Mouse (Mus musculus) small intestine, adult 2 months (tissue): Measurements from ENCODE around the gene Arfgap2. TPM values are rescaled to one million over a fixed set of nuclear protein-coding genes. Genes with fewer than 3 reads are reported as not detected.

ENCODE experiments used
- H3K27ac ChIP-seq: fragments of 200-500 bp; 2 replicates; pipeline ENCODE4 v1.5.1; 2012; ENCODE audit warnings: low read depth, low read length, control low read depth, inconsistent platforms; ENCODE audit not compliant: insufficient read depth
- H3K27me3 ChIP-seq: fragments of 200-500 bp; 2 replicates; pipeline ENCODE4 v1.6.1; 2012; ENCODE audit warnings: mild to moderate bottlenecking, moderate library complexity, low read length, inconsistent platforms; ENCODE audit not compliant: control insufficient read depth, insufficient read depth
- H3K36me3 ChIP-seq: fragments of 200-500 bp; 2 replicates; pipeline ENCODE4 v1.6.1; 2012; ENCODE audit warnings: mild to moderate bottlenecking, low read length, control low read depth, inconsistent platforms; ENCODE audit not compliant: control insufficient read depth, insufficient read depth
- H3K4me1 ChIP-seq: fragments of 200-500 bp; 2 replicates; pipeline ENCODE4 v1.6.1; 2012; ENCODE audit warnings: low read length, inconsistent platforms, mixed read lengths; ENCODE audit not compliant: control insufficient read depth, insufficient read depth, insufficient read length
- H3K4me3 ChIP-seq: fragments of 200-500 bp; 2 replicates; pipeline ENCODE4 v1.5.1; 2012; ENCODE audit warnings: low read depth, mild to moderate bottlenecking, control low read depth, inconsistent platforms, low read length, moderate library complexity
- CTCF ChIP-seq: fragments of 200-500 bp; IDR thresholded peaks from 2 replicates; pipeline ENCODE4 v1.5.1; 2012; ENCODE audit warnings: low read depth, mild to moderate bottlenecking, control low read depth, inconsistent platforms, low read length, moderate library complexity, mixed read lengths; ENCODE audit not compliant: insufficient replicate concordance, insufficient read length; ENCODE audit errors: extremely low read depth
- POLR2A ChIP-seq: fragments of 200-500 bp; IDR thresholded peaks from 2 replicates; pipeline ENCODE4 v1.6.1; 2012; ENCODE audit warnings: low read depth, mild to moderate bottlenecking, control low read depth, inconsistent platforms, low read length, moderate library complexity
- WGBS: fragments of 180-500 bp; shearing (Covaris S2); methylation state at CpG from one replicate; pipeline ENCODE4 v1.1.7; 2018; 5-methylcytosine and 5-hydroxymethylcytosine counted together
- polyA plus RNA-seq: library from polyadenylated mRNA; depleted of rRNA; stranded (reverse); fragments of >200 nt; gene quantifications from 2 replicates; pipeline ENCODE4 v1.2.3, GENCODE M21; 2012

Arfgap2 gene
- polyA plus RNA-seq, 1 experiment = 34.6 TPM

DNA sequence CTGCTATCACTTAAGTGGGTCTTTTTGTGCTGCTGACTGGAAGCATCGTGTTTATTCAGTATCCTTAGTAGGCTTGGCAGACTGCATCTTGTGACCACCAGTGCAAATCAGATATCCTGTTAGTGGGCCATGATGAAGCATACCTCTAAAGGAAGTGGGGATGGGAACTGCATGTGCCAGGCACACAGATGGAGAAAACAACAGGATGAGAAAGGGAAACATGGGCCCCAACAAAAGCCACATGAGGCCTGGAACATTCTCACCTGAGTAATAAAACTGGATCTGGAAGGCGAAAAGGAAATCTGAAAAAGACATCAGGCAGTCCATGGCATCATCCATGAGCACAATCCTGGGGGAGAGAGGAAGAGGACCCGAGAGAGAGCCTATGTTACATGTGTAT lies 19.2 kb downstream of the Arfgap2 start:
- WGBS = 62% methylated on average over 3 of the region's 3 CpGs
- Histone ChIP-seq H3K27ac (no peak overlapping the region), H3K27me3 (no peaks in the 10 kb centered on the region), H3K4me3 (no peak overlapping the region), H3K4me1 (peaks cover 25% of the 10 kb centered on the region; the same call in 1 of the 2 replicates), H3K36me3 (no peaks in the 10 kb centered on the region)
- no peak for TF ChIP-seq CTCF
- no peak for TF ChIP-seq POLR2A

DNA sequence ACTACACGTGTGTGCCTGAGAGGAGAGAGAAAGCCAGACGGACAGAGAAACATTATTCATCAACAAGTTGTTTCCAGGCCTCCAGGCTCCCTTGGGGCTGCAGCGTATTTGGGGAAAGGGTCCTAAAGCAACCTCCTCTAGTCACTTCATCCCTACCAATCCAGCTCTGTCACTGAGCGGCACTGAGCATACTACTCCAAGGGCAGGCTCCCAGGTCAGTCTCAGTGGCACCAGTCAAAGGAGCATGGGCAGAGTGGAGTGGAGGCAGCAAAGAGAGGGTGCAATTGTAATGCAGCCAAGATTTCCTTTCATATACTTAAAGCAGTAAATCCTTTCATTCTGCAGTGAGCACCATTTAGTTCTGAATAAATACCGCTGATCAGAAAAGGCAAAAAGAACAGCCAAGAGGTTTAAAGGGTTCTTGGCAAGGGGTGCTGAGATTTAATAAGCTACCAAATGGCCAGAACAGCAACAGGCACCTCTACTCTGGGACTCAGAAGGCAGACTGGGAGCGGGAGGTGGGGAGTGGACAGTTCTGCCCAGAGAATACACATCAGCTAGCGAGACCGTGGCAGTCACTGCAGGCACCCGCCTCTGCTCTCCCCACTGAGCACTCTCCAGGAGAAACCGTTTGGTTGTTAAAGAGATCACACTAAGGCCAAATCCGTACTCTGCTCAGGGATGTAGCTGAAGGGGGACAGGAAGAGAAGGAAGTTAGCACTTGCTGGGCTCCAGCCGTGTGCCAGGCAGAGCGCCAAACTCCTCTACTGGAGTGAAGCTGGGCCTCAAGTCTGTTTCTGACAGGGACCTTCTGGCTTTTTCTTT lies 19.8 kb downstream of the Arfgap2 start:
- 55% methylated on average over 13 of the region's 13 CpGs for WGBS
- no peak overlapping the region for H3K4me3 ChIP-seq
- H3K27ac ChIP-seq = no peak overlapping the region
- TF ChIP-seq POLR2A = no peak
- TF ChIP-seq CTCF = no peak
- H3K27me3 ChIP-seq = no peaks in the 10 kb centered on the region
- H3K4me1 ChIP-seq = peaks cover 26% of the 10 kb centered on the region; the same call in 1 of the 2 replicates
- H3K36me3 ChIP-seq = no peaks in the 10 kb centered on the region

- no peaks in the 10 kb centered on the region for H3K36me3 ChIP-seq
- 15% methylated on average over 7 of the region's 7 CpGs for WGBS
- no peak overlapping the region for H3K27ac ChIP-seq
- no peaks in the 10 kb centered on the region for H3K27me3 ChIP-seq
- no peak for TF ChIP-seq POLR2A
- TF ChIP-seq CTCF = peak; percentile 95
- H3K4me1 ChIP-seq = peaks cover 24% of the 10 kb centered on the region
- no peak overlapping the region for H3K4me3 ChIP-seq
Measured at GRCm38 (mm10) chr2:91285885-91286505, 21.2 kb downstream of the Arfgap2 start.

- TF ChIP-seq CTCF (no peak), POLR2A (no peak)
- Histone ChIP-seq H3K4me1 (peaks cover 21% of the 10 kb centered on the region), H3K27ac (peak overlapping the region; percentile 75), H3K27me3 (no peaks in the 10 kb centered on the region), H3K4me3 (no peak overlapping the region), H3K36me3 (no peaks in the 10 kb centered on the region)
- WGBS = 30% methylated on average over 6 of the region's 6 CpGs
Measured at GRCm38 (mm10) chr2:91287563-91287962, 22.8 kb downstream of the Arfgap2 start.

DNA sequence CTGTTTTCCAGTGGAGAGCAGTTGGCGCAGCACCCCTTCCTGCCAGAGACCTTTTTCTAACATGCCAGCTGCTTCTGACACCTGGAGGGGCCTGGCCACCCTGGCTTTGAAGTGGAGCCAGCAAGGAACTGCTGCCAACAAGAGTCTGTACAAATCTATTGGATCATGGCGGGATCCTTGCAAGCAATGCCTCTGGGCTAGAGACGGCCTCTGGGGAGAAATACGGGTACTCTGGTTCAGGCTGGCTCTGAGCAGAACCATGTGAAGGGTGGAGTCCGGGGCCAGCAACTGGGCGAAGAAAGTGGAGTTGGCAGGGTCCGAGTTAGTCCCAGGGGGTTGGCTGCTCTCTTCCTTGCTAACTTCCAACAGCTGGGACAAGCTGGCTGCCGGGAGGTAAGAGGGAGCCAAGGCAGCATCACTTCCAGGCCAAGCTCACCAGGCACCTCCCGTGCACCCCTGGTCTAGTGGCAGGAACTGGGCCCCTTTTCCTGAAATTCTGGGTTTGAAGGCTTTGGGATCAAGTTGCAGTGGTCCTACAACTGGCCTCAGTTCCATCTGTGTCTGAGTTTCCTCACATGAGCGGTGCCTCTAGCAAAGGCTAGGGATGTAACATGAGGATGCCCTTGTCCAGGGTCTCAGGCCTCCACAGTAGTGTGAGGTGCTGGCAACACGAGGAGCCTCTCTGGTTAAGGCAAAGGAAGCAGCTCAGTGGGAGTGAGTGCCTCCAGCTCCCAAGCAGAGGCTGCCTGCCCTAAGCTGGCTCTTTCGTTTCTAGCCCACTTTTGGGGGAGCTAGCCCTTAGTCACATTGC lies 26.6 kb downstream of the Arfgap2 start:
- no peak overlapping the region for H3K27ac ChIP-seq
- 28% methylated on average over 12 of the region's 12 CpGs for WGBS

DNA sequence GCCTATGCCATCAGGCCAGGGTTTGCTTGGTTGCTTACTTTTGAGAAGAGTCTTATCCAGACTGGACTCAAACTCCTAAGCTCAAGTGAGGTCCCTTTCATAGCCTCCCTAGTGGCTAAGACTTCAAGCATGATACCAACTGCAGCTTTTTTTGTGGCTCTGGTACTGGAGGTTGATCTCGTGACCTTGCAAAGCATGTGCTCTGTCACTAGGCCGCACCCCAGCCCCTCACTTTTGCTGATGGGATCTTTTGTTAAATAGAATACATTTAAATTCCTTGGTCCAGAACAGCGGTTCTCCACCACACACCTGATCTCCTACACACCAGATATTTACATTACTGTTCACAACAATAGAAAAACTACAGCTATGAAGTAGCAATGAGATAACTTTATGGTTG lies 29.5 kb downstream of the Arfgap2 start:
- no peak for TF ChIP-seq POLR2A
- H3K27me3 ChIP-seq = no peaks in the 10 kb centered on the region
- WGBS = 92% methylated on average over 3 of the region's 3 CpGs
- no peaks in the 10 kb centered on the region for H3K36me3 ChIP-seq
- H3K27ac ChIP-seq = no peak overlapping the region
- peaks cover 2% of the 10 kb centered on the region for H3K4me1 ChIP-seq
- no peak overlapping the region for H3K4me3 ChIP-seq

More for the DNA sequence above, 26.6 kb downstream of the Arfgap2 start:
- Histone ChIP-seq H3K36me3 (no peaks in the 10 kb centered on the region), H3K4me3 (no peak overlapping the region), H3K4me1 (peaks cover 16% of the 10 kb centered on the region), H3K27me3 (no peaks in the 10 kb centered on the region)
- TF ChIP-seq POLR2A (no peak), CTCF (no peak)

GRCm38 (mm10) chr2:91295895-91296294 lies 31.1 kb downstream of the Arfgap2 start:
- no peaks in the 10 kb centered on the region for H3K36me3 ChIP-seq
- TF ChIP-seq CTCF (no peak), POLR2A (no peak)
- peaks cover 2% of the 10 kb centered on the region for H3K4me1 ChIP-seq
- H3K27ac ChIP-seq = no peak overlapping the region
- no peaks in the 10 kb centered on the region for H3K27me3 ChIP-seq
- H3K4me3 ChIP-seq = no peak overlapping the region
- WGBS = 97% methylated on average over 5 of the region's 5 CpGs
